Mouse (Mus musculus) cerebellum, adult 11-12 months (tissue): ENCODE data around the gene Gypa.
A peak's percentile ranks its signal among the peaks of the same experiment; 100 is the strongest.

Source experiments
- DNase-seq: peaks from one replicate; pipeline ENCODE4 v3.0.0; 2022

The Gypa gene

GRCm38 (mm10) chr8:80493523-80494345 lies at the start of gene Gypa:
Gene Gypa (plus strand): TSS chr8:80493781.
- DNase-seq = no peak

- DNase-seq = no peak
Measured at GRCm38 (mm10) chr8:80444534-80445072, 49.0 kb upstream of the Gypa start.

GRCm38 (mm10) chr8:80447217-80447616 lies 46.4 kb upstream of the Gypa start:
- DNase-seq = no peak

GRCm38 (mm10) chr8:80451938-80452690 lies 41.5 kb upstream of the Gypa start:
- DNase-seq = no peak

- DNase-seq = no peak
Measured at GRCm38 (mm10) chr8:80463450-80463917, 30.1 kb upstream of the Gypa start.

GRCm38 (mm10) chr8:80474971-80475370 lies 18.6 kb upstream of the Gypa start:
- DNase-seq = no peak

- DNase-seq = no peak
Measured at GRCm38 (mm10) chr8:80478156-80478555, 15.4 kb upstream of the Gypa start.

- no peak for DNase-seq
Measured at GRCm38 (mm10) chr8:80479129-80479528, 14.5 kb upstream of the Gypa start.

GRCm38 (mm10) chr8:80482173-80482572 lies 11.4 kb upstream of the Gypa start:
- DNase-seq = no peak

GRCm38 (mm10) chr8:80482822-80483774 lies 10.5 kb upstream of the Gypa start:
- DNase-seq = no peak

- DNase-seq = no peak
Measured at GRCm38 (mm10) chr8:80491562-80491961, 2.0 kb upstream of the Gypa start.

GRCm38 (mm10) chr8:80492987-80493441 lies 567 bp upstream of the Gypa start:
- DNase-seq = peak; percentile 6

GRCm38 (mm10) chr8:80494346-80494660 lies 722 bp downstream of the Gypa start:
- no peak for DNase-seq

GRCm38 (mm10) chr8:80494819-80495218 lies 1.2 kb downstream of the Gypa start:
- no peak for DNase-seq

GRCm38 (mm10) chr8:80495527-80495926 lies 1.9 kb downstream of the Gypa start:
- DNase-seq = no peak

GRCm38 (mm10) chr8:80497323-80497722 lies 3.7 kb downstream of the Gypa start:
- DNase-seq = no peak

GRCm38 (mm10) chr8:80500244-80500643 lies 6.7 kb downstream of the Gypa start:
- DNase-seq = no peak

GRCm38 (mm10) chr8:80500773-80501172 lies 7.2 kb downstream of the Gypa start:
- DNase-seq = no peak

GRCm38 (mm10) chr8:80501283-80501682 lies 7.7 kb downstream of the Gypa start:
- DNase-seq = no peak

- DNase-seq = no peak
Measured at GRCm38 (mm10) chr8:80526382-80527355, 33.1 kb downstream of the Gypa start.

GRCm38 (mm10) chr8:80541836-80542235 lies 48.3 kb downstream of the Gypa start:
- no peak for DNase-seq
